Mouse (Mus musculus): ENCODE results near the gene Tmem269. TPM values are rescaled to one million over a fixed set of nuclear protein-coding genes. Genes with fewer than 3 reads are reported as not detected.

Gene Tmem269
- total RNA-seq, 2 experiments from 2014 or later = not detected

- DNase-seq (ENCODE audit: low spot score in 2 of 2) = no peak
Observed at GRCm38 (mm10) chr4:119183525-119183924, 34.5 kb downstream of the Tmem269 start.

GRCm38 (mm10) chr4:119181456-119181855 lies 36.6 kb downstream of the Tmem269 start:
- no peak for DNase-seq (ENCODE audit: low spot score in 2 of 2)

GRCm38 (mm10) chr4:119180133-119180707 lies 37.8 kb downstream of the Tmem269 start:
- no peak for DNase-seq (ENCODE audit: low spot score in 2 of 2)

GRCm38 (mm10) chr4:119178331-119178730 lies 39.7 kb downstream of the Tmem269 start:
- no peak for DNase-seq (ENCODE audit: low spot score in 2 of 2)

- no peak for DNase-seq (ENCODE audit: low spot score in 2 of 2)
Observed at GRCm38 (mm10) chr4:119177702-119178101, 40.3 kb downstream of the Tmem269 start.

GRCm38 (mm10) chr4:119173851-119174453 lies 44.1 kb downstream of the Tmem269 start, which contains the start of gene Zfp691:
Gene Zfp691 (minus strand): TSS chr4:119174195.
- DNase-seq (ENCODE audit: low spot score in 2 of 2) = peak; percentile 64 to 81

- DNase-seq (ENCODE audit: low spot score in 2 of 2) = no peak
Observed at GRCm38 (mm10) chr4:119172919-119173650, 44.9 kb downstream of the Tmem269 start.

- peak in 1 of 2 experiments; percentile 61 for DNase-seq (ENCODE audit: low spot score in 2 of 2)
Observed at GRCm38 (mm10) chr4:119167663-119168062, 50.4 kb downstream of the Tmem269 start.

GRCm38 (mm10) chr4:119167068-119167467 lies 50.9 kb downstream of the Tmem269 start:
- DNase-seq (ENCODE audit: low spot score in 2 of 2) = no peak

- DNase-seq (ENCODE audit: low spot score in 2 of 2) = no peak
Observed at GRCm38 (mm10) chr4:119165916-119166315, 52.1 kb downstream of the Tmem269 start.

- no peak for DNase-seq (ENCODE audit: low spot score in 2 of 2)
Observed at GRCm38 (mm10) chr4:119162990-119163389, 55.0 kb downstream of the Tmem269 start.

- DNase-seq (ENCODE audit: low spot score in 2 of 2) = no peak
Observed at GRCm38 (mm10) chr4:119161358-119161757, 56.7 kb downstream of the Tmem269 start.

GRCm38 (mm10) chr4:119157891-119158290 lies 60.1 kb downstream of the Tmem269 start:
- no peak for DNase-seq (ENCODE audit: low spot score in 2 of 2)

GRCm38 (mm10) chr4:119157186-119157585 lies 60.8 kb downstream of the Tmem269 start:
- DNase-seq (ENCODE audit: low spot score in 2 of 2) = peak in 1 of 2 experiments; percentile 52

Other genes with a start within 250 kb of the Tmem269 start
- 10 to 100 TPM; 13.0 to 15.5 TPM for gene Slc2a1, start 109.5 kb downstream of the Tmem269 start, total RNA-seq (2021)
- 10 to 100 TPM; 12.2 to 16.2 TPM for gene Zfp691, start 44.0 kb downstream of the Tmem269 start, total RNA-seq (2021)
- gene Ermap, start 28.2 kb downstream of the Tmem269 start, total RNA-seq (2021) = 10 to 100 TPM in 1 of 2 experiments, 1 to 10 TPM in 1; 6.9 to 13.1 TPM
- 10 to 100 TPM; 33.9 to 38.3 TPM for gene Svbp, start 22.9 kb downstream of the Tmem269 start, total RNA-seq (2021)
- gene AU022252, start 14.5 kb upstream of the Tmem269 start, total RNA-seq (2021) = 10 to 100 TPM; 20.8 to 26.1 TPM
- gene P3h1, start 14.7 kb upstream of the Tmem269 start, total RNA-seq (2021) = 10 to 100 TPM; 37.7 to 38.1 TPM
- gene Cldn19, start 37.2 kb upstream of the Tmem269 start, total RNA-seq (2021) = 1 to 10 TPM in 1 of 2 experiments, under 1 TPM in 1; 0.45 to 8.8 TPM
- 100 to 1,000 TPM; 555 to 590 TPM for gene Ybx1, start 76.4 kb upstream of the Tmem269 start, total RNA-seq (2021)
- gene Ppih, start 102.3 kb upstream of the Tmem269 start, total RNA-seq (2021) = 10 to 100 TPM; 32.9 to 33.4 TPM
- gene Ccdc30, start 197.3 kb upstream of the Tmem269 start, total RNA-seq (2021) = 10 to 100 TPM; 11.8 to 14.0 TPM
- 10 to 100 TPM; 31.4 to 36.9 TPM for gene Ppcs, start 204.2 kb upstream of the Tmem269 start, total RNA-seq (2021)
- gene Zmynd12, start 204.6 kb upstream of the Tmem269 start, total RNA-seq (2021) = 1 to 10 TPM; 2.5 to 5.1 TPM

All from adrenal gland, postnatal 4 days (tissue).